19 mouse cellular contexts compared by ENCODE assay signal in genomic region chr13:19026923-19027322, GRCm38 (mm10).
DNase-seq lines count a peak whose midpoint lies in the region; ATAC-seq and TF ChIP-seq lines count a peak whose summit lies in the region.
"Had no signal": no experiment of that assay in that cellular context is flagged by ENCODE, and none has a peak within 500 bp of the region (broad histone marks: within the 10 kb centered on the region; RNA-seq: fewer than 3 reads in every experiment).

No protein-coding gene starts in this region.

- no peak overlapping the region for H3K9ac ChIP-seq in hindbrain, postnatal 0 days (replicated peaks; ENCODE audit: low read length)
- H3K9ac ChIP-seq in hindbrain, embryonic 16.5 days (ENCODE audit: low read depth, low read length), result no peak overlapping the region
- H3K9ac ChIP-seq: forebrain, embryonic 12.5 days; midbrain, embryonic 15.5 days had no signal

- no peaks in the 10 kb centered on the region for H3K27me3 ChIP-seq in hindbrain, postnatal 0 days (ENCODE audit: insufficient read depth, low read length)
- H3K27me3 ChIP-seq in hindbrain, embryonic 16.5 days (replicated peaks; ENCODE audit: control insufficient read depth, insufficient read depth, low read length), result no peaks in the 10 kb centered on the region
- H3K27me3 ChIP-seq: forebrain, embryonic 12.5 days; megakaryocyte, embryonic 14.5 days; midbrain, embryonic 15.5 days had no signal

- H3K36me3 ChIP-seq in hindbrain, postnatal 0 days (ENCODE audit: insufficient read depth, low read length), result no peaks in the 10 kb centered on the region
- no peaks in the 10 kb centered on the region for H3K36me3 ChIP-seq in hindbrain, embryonic 16.5 days (ENCODE audit: control insufficient read depth, insufficient read depth, low read length)
- H3K36me3 ChIP-seq: embryonic facial prominence, embryonic 10.5 days; forebrain, embryonic 12.5 days; midbrain, embryonic 15.5 days had no signal

- H3K4me3 ChIP-seq in hindbrain, postnatal 0 days (ENCODE audit: low read length), result no peak overlapping the region
- H3K4me3 ChIP-seq in hindbrain, embryonic 16.5 days (ENCODE audit: low read length), result no peak overlapping the region
- H3K4me3 ChIP-seq: embryonic facial prominence, embryonic 10.5 days; forebrain, embryonic 12.5 days; megakaryocyte, embryonic 14.5 days; midbrain, embryonic 15.5 days; myocyte had no signal

- WGBS in hindbrain, postnatal 0 days, result 76% methylated on average over 3 of the region's 3 CpGs
- WGBS in hindbrain, embryonic 16.5 days, result 81% methylated on average over 3 of the region's 3 CpGs

- H3K4me1 ChIP-seq in hindbrain, postnatal 0 days (ENCODE audit: insufficient read depth, low read length), result peaks cover 7% of the 10 kb centered on the region
- peaks cover 2% of the 10 kb centered on the region; the same call in 1 of the 2 replicates for H3K4me1 ChIP-seq in hindbrain, embryonic 16.5 days (ENCODE audit: control insufficient read depth, insufficient read depth, low read depth, low read length)
- H3K4me1 ChIP-seq: embryonic facial prominence, embryonic 10.5 days; forebrain, embryonic 12.5 days; megakaryocyte, embryonic 14.5 days had no signal

- no peak overlapping the region for H3K4me2 ChIP-seq in hindbrain, postnatal 0 days (ENCODE audit: low read depth, low read length)
- H3K4me2 ChIP-seq in hindbrain, embryonic 16.5 days (ENCODE audit: low read length), result no peak overlapping the region
- H3K4me2 ChIP-seq: forebrain, embryonic 12.5 days; midbrain, embryonic 15.5 days had no signal

- ATAC-seq in hindbrain, postnatal 0 days, result no peak
- ATAC-seq in hindbrain, embryonic 16.5 days, result no peak
- ATAC-seq: midbrain, embryonic 15.5 days had no signal

- no peak for TF ChIP-seq CTCF in hindbrain, postnatal 0 days (IDR thresholded peaks at IDR 0.05; ENCODE audit: low read depth)

- no peak for DNase-seq in hindbrain, postnatal 0 days (ENCODE audit: low spot score)
- peak; percentile 65 for DNase-seq in Muller cell, postnatal 12 days (ENCODE audit: inconsistent ontology term)
- peak; percentile 66 to 68 for DNase-seq in cerebellum, adult 18-20 months
- peak; percentile 71 to 78 for DNase-seq in cerebellum, postnatal 25 days
- DNase-seq in lung, postnatal 25 days (ENCODE audit: low spot score), result no peak
- DNase-seq in urinary bladder, postnatal 36 days (ENCODE audit: low spot score in 2 of 2), result no peak
- DNase-seq: B cell, adult 2 months; kidney, adult 11 months; layer of hippocampus, postnatal 36 days; liver; lung, postnatal 10 days; thymus, postnatal 25 days had no signal

- H3K27ac ChIP-seq in hindbrain, postnatal 0 days, result 0 out of 2 replicates have a peak overlapping the region, but pooled peaks have one; percentile 46
- H3K27ac ChIP-seq in hindbrain, embryonic 16.5 days (ENCODE audit: low read depth, low read length), result no peak overlapping the region
- H3K27ac ChIP-seq: embryonic facial prominence, embryonic 10.5 days; forebrain, embryonic 12.5 days; kidney, postnatal 0 days; midbrain, embryonic 15.5 days had no signal

- H3K9me3 ChIP-seq in hindbrain, postnatal 0 days (ENCODE audit: low read length), result no peaks in the 10 kb centered on the region
- no peaks in the 10 kb centered on the region for H3K9me3 ChIP-seq in hindbrain, embryonic 16.5 days (ENCODE audit: control insufficient read depth, low read length)
- H3K9me3 ChIP-seq: embryonic facial prominence, embryonic 10.5 days; forebrain, embryonic 12.5 days; megakaryocyte, embryonic 14.5 days; midbrain, embryonic 15.5 days had no signal

Comparison
In these comparisons a context has a peak if more than half of its experiments do, and no peak if none do; other contexts are left out.
1. DNase-seq: peak in Muller cell, postnatal 12 days (single experiment), cerebellum, adult 18-20 months (2 of 2) and cerebellum, postnatal 25 days (2 of 2); none in hindbrain, postnatal 0 days (single experiment), lung, postnatal 25 days (single experiment) and urinary bladder, postnatal 36 days (0 of 2).